Mouse (Mus musculus) hindbrain, embryonic 12.5 days (tissue): ENCODE measurements around the gene Arid1a. TPM values are rescaled to one million over a fixed set of nuclear protein-coding genes. Genes with fewer than 3 reads are reported as not detected.

ENCODE experiments used
- ATAC-seq: fragments of 200-750 bp; cut with Nextera tagmentation; 2 replicates; pipeline ENCODE4 v1.8.0; 2017; ENCODE audit warnings: moderate TSS enrichment; ENCODE audit not compliant: low FRiP score
- H3K27ac ChIP-seq: fragments of 300-500 bp; sonication (generic); 2 replicates; pipeline ENCODE4 v1.5.1; 2016; ENCODE audit warnings: mild to moderate bottlenecking
- H3K27me3 ChIP-seq: fragments of 300-500 bp; sonication (generic); 2 replicates; pipeline ENCODE4 v1.6.1; 2016; ENCODE audit warnings: mild to moderate bottlenecking
- H3K36me3 ChIP-seq: fragments of 300-500 bp; sonication (generic); 2 replicates; pipeline ENCODE4 v1.6.1; 2016; ENCODE audit warnings: mild to moderate bottlenecking
- H3K4me1 ChIP-seq: fragments of 300-500 bp; sonication (generic); 2 replicates; pipeline ENCODE4 v1.6.1; 2016
- H3K4me2 ChIP-seq: fragments of 300-500 bp; sonication (generic); replicated peaks from 2 replicates; pipeline ENCODE4 v1.6.1; 2016; ENCODE audit warnings: mild to moderate bottlenecking
- H3K4me3 ChIP-seq: fragments of 300-500 bp; sonication (generic); 2 replicates; pipeline ENCODE4 v1.5.1; 2016; ENCODE audit warnings: mild to moderate bottlenecking
- H3K9ac ChIP-seq: fragments of 300-500 bp; sonication (generic); 2 replicates; pipeline ENCODE4 v1.6.1; 2016; ENCODE audit warnings: mild to moderate bottlenecking, moderate library complexity
- H3K9me3 ChIP-seq: fragments of 300-500 bp; sonication (generic); replicated peaks from 2 replicates; pipeline ENCODE4 v1.6.1; 2016; ENCODE audit warnings: mild to moderate bottlenecking
- WGBS: fragments of 180-500 bp; shearing (Covaris S2); methylation state at CpG from one replicate; pipeline ENCODE4 v1.1.7; 2016; 5-methylcytosine and 5-hydroxymethylcytosine counted together
- microRNA-seq: library from miRNA; unstranded; fragments of <30 nt; microRNA quantifications from one replicate; pipeline ENCODE4, GENCODE M21; 2017
- polyA plus RNA-seq: library from polyadenylated mRNA; unstranded; fragments of >200 nt; fragmentation: Nextera tagmentation; extraction: Ambion mirVana; gene quantifications from 2 replicates; pipeline ENCODE4 v1.2.1, GENCODE M21; 2016

Gene Arid1a
- polyA plus RNA-seq, 1 experiment from 2014 or later = 44.3 TPM

GRCm38 (mm10) chr4:133633332-133634042 is 123.1 kb downstream of the Arid1a start:
- Histone ChIP-seq H3K4me2 (peak overlapping the region; percentile 74), H3K9ac (peak overlapping the region; percentile 91), H3K27ac (peak overlapping the region; percentile 76), H3K36me3 (no peaks in the 10 kb centered on the region), H3K4me1 (peaks cover 19% of the 10 kb centered on the region), H3K27me3 (no peaks in the 10 kb centered on the region), H3K4me3 (peak overlapping the region; percentile 85), H3K9me3 (no peaks in the 10 kb centered on the region)
- 11% methylated on average over 32 of the region's 47 CpGs for WGBS
- peak; percentile 82 for ATAC-seq

- Histone ChIP-seq H3K27me3 (no peaks in the 10 kb centered on the region), H3K4me1 (peaks cover 19% of the 10 kb centered on the region), H3K4me2 (peak overlapping the region; percentile 74), H3K9me3 (no peaks in the 10 kb centered on the region), H3K36me3 (no peaks in the 10 kb centered on the region), H3K27ac (peak overlapping the region; percentile 76), H3K4me3 (peak overlapping the region; percentile 85), H3K9ac (peak overlapping the region; percentile 91)
- ATAC-seq = peak; percentile 75
- WGBS = 2% methylated on average over 57 of the region's 69 CpGs
These were observed 123.9 kb downstream of the Arid1a start for GRCm38 (mm10) chr4:133632483-133633327.

GRCm38 (mm10) chr4:133631769-133632411 is 124.7 kb downstream of the Arid1a start:
- no peaks in the 10 kb centered on the region for H3K27me3 ChIP-seq
- no peaks in the 10 kb centered on the region for H3K9me3 ChIP-seq
- peak overlapping the region; percentile 91 for H3K9ac ChIP-seq
- 0 out of 2 replicates have a peak, but pooled peaks cover 2% of the 10 kb centered on the region for H3K36me3 ChIP-seq
- ATAC-seq = no peak
- peak overlapping the region; percentile 74 for H3K4me2 ChIP-seq
- H3K4me3 ChIP-seq = peak overlapping the region; percentile 85
- H3K4me1 ChIP-seq = peaks cover 19% of the 10 kb centered on the region
- WGBS = 45% methylated on average over 9 of the region's 9 CpGs
- no peak overlapping the region for H3K27ac ChIP-seq

GRCm38 (mm10) chr4:133631071-133631768 is 125.3 kb downstream of the Arid1a start:
- 89% methylated on average over 14 of the region's 14 CpGs for WGBS
- H3K4me3 ChIP-seq = no peak overlapping the region
- H3K9me3 ChIP-seq = no peaks in the 10 kb centered on the region
- H3K4me1 ChIP-seq = peaks cover 19% of the 10 kb centered on the region
- H3K27ac ChIP-seq = no peak overlapping the region
- H3K9ac ChIP-seq = no peak overlapping the region; the same call in 1 of the 2 replicates
- no peak for ATAC-seq
- peaks cover 8% of the 10 kb centered on the region; the same call in 1 of the 2 replicates for H3K36me3 ChIP-seq
- 0 out of 2 replicates have a peak overlapping the region, but pooled peaks have one; percentile 11 for H3K4me2 ChIP-seq
- H3K27me3 ChIP-seq = no peaks in the 10 kb centered on the region

- H3K9ac ChIP-seq = no peak overlapping the region; the same call in 1 of the 2 replicates
- no peak overlapping the region for H3K4me2 ChIP-seq
- H3K27ac ChIP-seq = no peak overlapping the region
- H3K36me3 ChIP-seq = peaks cover 16% of the 10 kb centered on the region
- no peaks in the 10 kb centered on the region for H3K9me3 ChIP-seq
- 90% methylated on average over 8 of the region's 8 CpGs for WGBS
- H3K27me3 ChIP-seq = no peaks in the 10 kb centered on the region
- no peak overlapping the region for H3K4me3 ChIP-seq
- ATAC-seq = no peak
- peaks cover 19% of the 10 kb centered on the region for H3K4me1 ChIP-seq
These were observed 126.1 kb downstream of the Arid1a start for GRCm38 (mm10) chr4:133630326-133630920.

- H3K27me3 ChIP-seq = no peaks in the 10 kb centered on the region
- no peak overlapping the region for H3K4me2 ChIP-seq
- 85% methylated on average over 7 of the region's 7 CpGs for WGBS
- no peak overlapping the region for H3K27ac ChIP-seq
- H3K9ac ChIP-seq = no peak overlapping the region
- peaks cover 26% of the 10 kb centered on the region for H3K36me3 ChIP-seq
- peaks cover 19% of the 10 kb centered on the region for H3K4me1 ChIP-seq
- no peak overlapping the region for H3K4me3 ChIP-seq
- H3K9me3 ChIP-seq = no peaks in the 10 kb centered on the region
- no peak for ATAC-seq
These were observed 127.4 kb downstream of the Arid1a start for GRCm38 (mm10) chr4:133629191-133629590.

Small RNA genes lying within 50 kb of the gene (microRNA-seq; reads per million reads assigned to microRNA genes)
- gene Mir7227 = not detected

Other genes with a start within 250 kb of the Arid1a start
- gene Kdf1, start 237.8 kb downstream of the Arid1a start, polyA plus RNA-seq = 1.4 and 4.0 TPM in 2 replicates
- 326 and 340 TPM in 2 replicates for gene Nudc, start 210.8 kb downstream of the Arid1a start, polyA plus RNA-seq
- gene Nr0b2, start 203.4 kb downstream of the Arid1a start, polyA plus RNA-seq = not detected in 2 replicates
- gene Gpatch3, start 182.0 kb downstream of the Arid1a start, polyA plus RNA-seq = 10.9 and 12.8 TPM in 2 replicates
- gene Gpn2, start 172.4 kb downstream of the Arid1a start, polyA plus RNA-seq = 21.9 and 22.2 TPM in 2 replicates
- gene Sfn, start 154.6 kb downstream of the Arid1a start, polyA plus RNA-seq = 12.6 and 13.6 TPM in 2 replicates
- 4.1 and 6.4 TPM in 2 replicates for gene Zdhhc18, start 106.6 kb downstream of the Arid1a start, polyA plus RNA-seq
- 16.6 and 18.6 TPM in 2 replicates for gene Pigv, start 84.1 kb downstream of the Arid1a start, polyA plus RNA-seq
- gene Rps6ka1, start 131.0 kb upstream of the Arid1a start, polyA plus RNA-seq = 30.3 and 37.4 TPM in 2 replicates
- 2,290 and 2,342 TPM in 2 replicates for gene Hmgn2, start 211.9 kb upstream of the Arid1a start, polyA plus RNA-seq
- gene Dhdds, start 244.1 kb upstream of the Arid1a start, polyA plus RNA-seq = 43.1 and 44.1 TPM in 2 replicates